Mouse (Mus musculus): ENCODE measurements around the gene Actn1.

Gene Actn1

DNA sequence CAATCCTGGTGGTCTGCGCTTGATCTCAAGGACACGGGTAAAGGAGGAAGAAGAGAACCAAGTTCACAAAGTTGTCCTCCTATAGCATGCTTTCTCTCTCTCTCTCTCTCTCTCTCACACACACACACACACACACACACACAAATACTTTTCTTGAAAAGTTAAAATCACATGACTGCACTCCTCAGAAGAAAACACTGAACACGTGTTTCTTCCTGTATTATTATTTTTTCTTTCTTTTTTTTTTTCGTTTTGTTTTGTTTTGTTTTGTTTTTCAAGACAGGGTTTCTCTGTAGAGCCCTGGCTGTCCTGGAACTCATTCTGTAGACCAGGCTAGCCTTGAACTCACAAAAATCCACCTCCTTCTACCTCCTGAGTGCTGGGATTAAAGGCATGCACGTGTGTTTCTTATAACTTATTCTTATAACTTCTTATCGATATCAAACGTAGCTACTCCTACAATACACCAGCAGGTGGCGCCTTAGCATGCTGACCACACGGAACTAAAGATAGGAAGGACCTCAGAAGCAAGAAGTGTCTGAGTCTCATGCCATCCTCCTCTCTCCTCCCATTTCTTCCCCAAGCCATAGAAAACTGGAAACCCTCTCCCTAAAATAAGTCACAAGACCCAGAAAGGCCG, 106.4 kb downstream of the Actn1 start:
- in situ Hi-C loops (cut with MboI; ENCODE audit: low pct_unique_long_range_greater_than_20kb in 1 of 2, low sequenced_read_pairs in 2 of 2, unreplicated experiment in 1 of 2), result loop anchor here (10.0 to 25.0 kb wide), 3 partner anchors 231 to 458 kb away; no protein-coding TSS in a partner anchor

DNA sequence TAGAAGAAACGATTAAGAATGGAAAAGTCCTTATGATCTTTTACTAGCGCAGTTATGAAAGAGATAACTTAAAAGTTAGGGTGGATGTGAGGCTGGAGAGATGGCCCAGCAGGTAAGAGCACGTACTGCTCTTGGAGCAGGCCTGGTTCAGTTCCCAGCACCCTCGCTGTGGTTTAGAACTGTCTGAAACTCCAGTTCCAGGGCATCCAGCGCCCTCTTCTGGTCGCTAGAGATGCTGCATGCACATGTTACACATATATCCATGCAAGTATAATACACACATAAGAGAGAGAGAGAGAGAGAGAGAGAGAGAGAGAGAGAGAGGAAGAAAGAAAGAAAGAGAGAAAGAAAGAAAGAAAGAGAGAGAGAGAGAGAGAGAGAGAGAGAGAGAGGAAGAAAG, 107.1 kb downstream of the Actn1 start:
- in situ Hi-C loops (cut with MboI; ENCODE audit: low pct_unique_long_range_greater_than_20kb in 1 of 2, low sequenced_read_pairs in 2 of 2, unreplicated experiment in 1 of 2), result loop anchor here (10.0 to 25.0 kb wide), 3 partner anchors 232 to 459 kb away; no protein-coding TSS in a partner anchor

DNA sequence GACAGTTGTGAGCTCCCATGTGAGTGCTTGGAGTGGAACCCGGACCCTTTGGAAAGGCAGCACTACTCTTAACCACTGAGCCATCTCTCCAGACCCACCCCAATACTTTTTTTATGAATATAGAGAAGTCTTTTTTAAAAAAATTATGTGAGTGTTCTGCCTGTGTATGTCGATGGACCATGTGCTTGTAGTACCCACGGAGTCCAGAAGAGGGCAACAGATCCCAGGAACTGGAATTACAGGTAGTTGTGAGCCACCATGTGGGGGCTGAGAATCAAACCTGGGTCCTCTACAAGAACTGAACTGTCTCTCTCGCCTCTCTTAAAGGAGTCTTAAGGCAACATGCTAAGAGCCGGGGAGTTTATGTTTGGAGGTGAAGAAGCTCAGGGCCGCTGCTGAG, 108.3 kb downstream of the Actn1 start:
- in situ Hi-C loops (cut with MboI; ENCODE audit: low pct_unique_long_range_greater_than_20kb in 1 of 2, low sequenced_read_pairs in 2 of 2, unreplicated experiment in 1 of 2), result loop anchor here (10.0 to 25.0 kb wide), 3 partner anchors 233 to 460 kb away; no protein-coding TSS in a partner anchor

DNA sequence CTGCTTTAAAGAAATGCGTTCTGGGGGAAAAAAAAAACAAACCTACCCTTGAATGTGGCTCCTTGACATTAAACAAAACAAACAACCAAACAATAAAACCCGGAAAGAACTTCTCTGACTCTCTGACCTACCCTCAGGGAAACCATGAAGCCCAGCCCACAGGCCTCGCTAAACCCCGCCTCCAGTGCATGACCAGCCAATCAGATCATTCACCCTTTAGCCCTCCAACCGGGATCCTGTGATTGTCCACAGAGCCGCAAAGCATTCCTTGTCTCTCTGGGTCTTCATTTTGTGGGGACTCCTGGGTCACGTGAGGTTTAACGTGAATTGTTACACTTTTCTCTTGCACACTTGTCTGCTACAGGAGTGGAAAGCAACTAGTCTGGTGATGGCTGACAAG, 109.5 kb downstream of the Actn1 start:
- in situ Hi-C loops (cut with MboI; ENCODE audit: low pct_unique_long_range_greater_than_20kb in 1 of 2, low sequenced_read_pairs in 2 of 2, unreplicated experiment in 1 of 2), result loop anchor here (10.0 to 25.0 kb wide), 3 partner anchors 234 to 462 kb away; no protein-coding TSS in a partner anchor

DNA sequence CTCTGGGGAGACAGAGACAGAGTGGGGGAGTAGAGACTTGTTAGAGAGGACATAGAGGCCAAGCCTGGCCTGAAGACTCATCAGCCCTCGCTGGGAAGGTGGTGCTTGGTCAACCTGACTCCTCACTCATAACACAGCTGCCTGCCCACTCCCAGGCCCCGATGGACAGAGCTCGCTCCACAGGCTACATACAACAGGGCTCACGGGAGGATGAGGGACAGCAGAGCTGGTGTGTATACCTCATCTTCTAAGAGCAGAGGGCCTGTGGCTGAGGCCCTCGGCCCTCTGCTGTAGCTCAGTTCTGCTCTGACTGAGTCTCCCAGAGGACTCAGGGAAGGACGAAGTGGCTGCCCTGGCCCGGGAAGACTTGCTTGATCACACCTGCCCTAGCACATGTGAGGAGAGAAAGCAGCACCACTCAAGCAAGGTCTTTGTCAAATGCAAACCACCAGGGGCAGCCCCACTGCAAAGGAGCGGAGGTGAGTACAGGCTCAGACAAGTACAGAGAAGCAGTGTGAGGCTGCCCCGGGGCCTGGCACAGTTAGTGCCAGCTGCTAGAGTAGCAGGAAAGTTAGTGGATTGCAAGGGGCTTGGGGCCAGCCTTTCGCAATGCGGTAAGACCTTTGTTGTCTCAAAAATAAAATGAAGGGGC, 112.5 kb downstream of the Actn1 start:
- in situ Hi-C loops (cut with MboI; ENCODE audit: low pct_unique_long_range_greater_than_20kb in 1 of 2, low sequenced_read_pairs in 2 of 2, unreplicated experiment in 1 of 2), result loop anchor here (10.0 kb wide), 2 partner anchors 793 to 803 kb away; no protein-coding TSS in a partner anchor

DNA sequence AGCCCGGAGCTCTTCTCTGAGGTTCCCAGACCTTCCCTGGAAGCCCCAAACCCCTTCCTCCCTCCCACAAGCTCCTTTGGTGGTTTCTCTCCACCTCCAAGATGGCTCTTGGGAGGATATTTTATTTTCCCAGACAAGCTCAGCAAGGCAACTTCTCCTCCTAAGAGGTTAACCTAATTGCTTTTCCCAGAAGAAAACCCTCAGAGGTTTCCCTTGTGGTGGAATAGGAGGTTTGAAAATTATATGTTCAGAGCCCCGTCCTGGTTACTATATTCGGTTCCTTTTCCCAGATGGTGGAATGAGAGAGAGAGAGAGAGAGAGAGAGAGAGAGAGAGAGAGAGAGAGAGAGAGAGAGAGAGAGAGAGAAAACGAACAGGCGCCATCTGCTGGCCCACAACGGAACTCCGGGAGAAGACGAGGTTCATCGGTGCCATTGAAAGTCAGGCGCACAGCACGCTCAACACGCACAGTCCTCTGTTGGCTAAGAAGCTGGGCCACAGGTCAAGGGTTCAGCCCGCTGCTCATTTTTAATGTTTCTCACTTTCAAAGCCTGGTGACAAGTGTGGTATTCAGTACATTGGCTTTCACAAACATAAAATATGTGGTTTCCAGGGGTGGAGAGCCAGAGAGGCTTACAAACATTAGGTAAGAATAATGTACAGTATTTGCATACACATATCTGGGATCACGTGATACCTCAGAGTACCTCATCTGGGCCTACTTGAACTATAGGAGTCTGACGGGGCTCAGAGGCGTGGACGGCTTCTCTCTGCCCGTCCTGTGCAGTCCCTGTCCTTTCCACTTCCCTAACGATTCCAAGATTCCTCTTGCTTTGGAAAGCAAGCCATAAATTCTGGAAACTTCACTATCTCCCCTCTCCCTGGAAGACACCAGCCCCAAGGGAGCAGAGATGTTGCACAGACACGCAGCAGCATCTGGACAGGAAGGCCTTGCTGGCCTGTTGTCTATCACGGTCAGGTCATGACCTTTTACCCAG, 113.6 kb downstream of the Actn1 start:
- in situ Hi-C loops (cut with MboI; ENCODE audit: low pct_unique_long_range_greater_than_20kb in 1 of 2, low sequenced_read_pairs in 2 of 2, unreplicated experiment in 1 of 2), result loop anchor here (10.0 kb wide), 2 partner anchors 792 to 802 kb away; no protein-coding TSS in a partner anchor

DNA sequence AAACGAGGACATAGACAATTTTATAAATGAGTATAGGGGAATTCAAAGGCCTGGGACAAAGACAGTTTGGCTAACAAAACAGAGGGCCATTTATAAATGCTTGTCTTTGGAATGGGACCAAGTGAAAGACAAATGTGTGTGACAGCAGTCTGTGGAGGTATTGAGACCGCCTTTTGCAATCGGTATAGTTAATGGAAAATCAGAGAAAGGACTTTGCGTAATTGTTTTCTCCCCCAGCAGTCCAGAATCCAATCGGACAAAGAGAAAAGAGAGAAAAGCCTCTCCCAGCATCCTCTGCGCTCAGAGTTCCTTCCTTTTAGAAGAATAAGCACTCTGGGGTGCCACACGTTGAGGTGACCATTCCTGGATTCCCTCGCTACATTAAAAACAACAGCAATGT, 114.8 kb downstream of the Actn1 start:
- in situ Hi-C loops (cut with MboI; ENCODE audit: low pct_unique_long_range_greater_than_20kb in 1 of 2, low sequenced_read_pairs in 2 of 2, unreplicated experiment in 1 of 2), result loop anchor here (10.0 kb wide), 2 partner anchors 791 to 801 kb away; no protein-coding TSS in a partner anchor

DNA sequence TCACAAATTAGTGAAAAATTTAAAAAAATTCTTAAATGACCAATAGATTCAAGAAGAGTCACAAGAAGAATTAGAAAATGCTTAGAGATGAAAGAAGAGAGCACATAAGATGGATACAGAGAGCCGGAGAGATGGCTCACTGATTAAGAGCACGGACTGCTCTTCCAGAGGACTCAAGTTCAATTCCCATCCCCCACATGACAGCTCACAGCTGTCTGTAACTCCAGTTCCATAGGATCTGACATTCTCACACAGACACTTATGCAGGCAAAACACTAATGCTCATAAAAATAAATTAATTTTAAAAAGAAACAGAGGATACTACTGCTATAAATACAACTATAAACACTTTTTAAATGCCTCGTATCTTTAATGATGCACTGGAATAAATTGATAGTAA, 115.3 kb downstream of the Actn1 start:
- in situ Hi-C loops (cut with MboI; ENCODE audit: low pct_unique_long_range_greater_than_20kb in 1 of 2, low sequenced_read_pairs in 2 of 2, unreplicated experiment in 1 of 2), result loop anchor here (10.0 kb wide), 2 partner anchors 790 to 800 kb away; no protein-coding TSS in a partner anchor

DNA sequence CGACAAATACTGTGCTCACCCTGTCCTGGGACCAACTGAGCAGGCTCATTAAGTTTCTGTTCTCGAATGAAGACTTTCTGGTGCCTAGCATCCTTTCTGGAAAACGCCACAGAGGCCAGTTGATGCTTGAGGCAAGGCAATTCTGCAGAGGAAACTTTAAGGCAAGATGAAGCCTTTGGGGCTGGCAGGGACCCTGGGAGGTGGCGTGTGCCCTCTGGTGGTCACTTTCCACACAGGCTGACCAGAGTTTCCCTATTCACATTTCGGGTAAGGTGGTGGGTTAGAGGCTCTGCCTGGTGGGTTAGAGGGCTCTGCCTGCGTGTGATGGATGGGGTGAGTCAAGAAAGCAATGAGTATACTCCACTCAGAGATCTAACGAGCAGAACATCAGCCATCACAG, 118.7 kb downstream of the Actn1 start:
- in situ Hi-C loops (cut with MboI; ENCODE audit: low pct_unique_long_range_greater_than_20kb in 1 of 2, low sequenced_read_pairs in 2 of 2, unreplicated experiment in 1 of 2), result loop anchor here (10.0 kb wide), 2 partner anchors 787 to 797 kb away; no protein-coding TSS in a partner anchor

DNA sequence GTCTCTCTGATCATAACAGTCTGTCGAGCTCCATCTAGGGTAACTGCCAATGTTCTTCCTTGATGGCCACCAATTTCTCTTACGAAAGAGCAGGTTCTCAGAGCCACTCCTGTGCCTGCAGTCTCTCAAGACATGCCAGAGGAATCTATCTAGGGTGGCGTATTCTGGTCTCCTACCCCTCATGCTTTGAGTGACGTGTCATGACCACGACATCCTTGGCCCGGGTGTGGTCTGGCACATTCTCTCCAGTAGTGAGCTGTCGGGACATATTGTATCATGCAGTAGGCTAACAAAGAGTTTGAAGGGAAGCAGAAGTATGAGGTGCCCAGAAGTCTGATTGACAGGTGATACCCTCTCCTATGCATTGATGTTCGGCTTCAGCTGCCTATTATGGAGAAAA, 119.2 kb downstream of the Actn1 start:
- in situ Hi-C loops (cut with MboI; ENCODE audit: low pct_unique_long_range_greater_than_20kb in 1 of 2, low sequenced_read_pairs in 2 of 2, unreplicated experiment in 1 of 2), result loop anchor here (10.0 kb wide), 2 partner anchors 786 to 796 kb away; no protein-coding TSS in a partner anchor

DNA sequence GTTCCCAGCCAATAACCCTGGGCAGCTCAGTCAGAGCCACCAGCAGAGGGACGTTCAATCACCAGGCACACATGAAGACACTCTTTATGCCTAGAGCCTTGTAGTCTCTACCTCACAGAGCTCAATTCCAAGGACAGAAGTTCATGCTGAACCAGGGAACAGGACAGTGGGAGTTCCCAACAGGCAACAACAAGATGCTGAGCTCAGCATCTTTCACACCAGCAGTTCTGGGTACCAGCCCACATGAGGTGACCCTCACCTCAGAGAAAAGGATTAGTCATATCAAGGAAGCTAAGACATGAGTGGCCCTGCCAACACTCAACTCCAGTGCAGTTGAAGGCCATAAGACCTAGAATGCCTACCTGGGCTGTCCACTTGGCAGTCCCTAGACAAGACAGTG, 122.4 kb downstream of the Actn1 start:
- in situ Hi-C loops (cut with MboI; ENCODE audit: low pct_unique_long_range_greater_than_20kb in 1 of 2, low sequenced_read_pairs in 2 of 2, unreplicated experiment in 1 of 2), result loop anchor here in 1 of 2 experiments (10.0 kb wide), 1 partner anchor 523 kb away; no protein-coding TSS in a partner anchor

DNA sequence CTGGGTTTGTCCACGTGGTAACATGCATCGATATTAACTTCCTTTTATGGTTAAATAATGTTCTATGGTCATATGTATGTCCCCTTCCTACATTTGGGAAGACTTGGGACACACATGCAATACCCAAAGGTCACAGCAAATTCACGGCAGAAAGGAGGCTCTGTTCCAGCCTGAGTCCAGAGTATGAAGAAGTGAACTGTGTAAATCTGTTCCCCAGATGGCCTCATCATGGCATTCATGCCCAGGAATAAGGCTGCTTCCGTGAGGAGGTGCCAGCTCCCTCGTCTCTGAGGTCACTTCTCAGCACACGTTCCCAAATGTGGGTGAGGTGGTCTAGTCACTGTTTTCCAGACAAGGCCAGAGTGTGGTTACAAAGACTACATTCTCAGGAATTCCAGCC, 122.9 kb downstream of the Actn1 start:
- in situ Hi-C loops (cut with MboI; ENCODE audit: low pct_unique_long_range_greater_than_20kb in 1 of 2, low sequenced_read_pairs in 2 of 2, unreplicated experiment in 1 of 2), result loop anchor here in 1 of 2 experiments (10.0 kb wide), 1 partner anchor 522 kb away; no protein-coding TSS in a partner anchor

DNA sequence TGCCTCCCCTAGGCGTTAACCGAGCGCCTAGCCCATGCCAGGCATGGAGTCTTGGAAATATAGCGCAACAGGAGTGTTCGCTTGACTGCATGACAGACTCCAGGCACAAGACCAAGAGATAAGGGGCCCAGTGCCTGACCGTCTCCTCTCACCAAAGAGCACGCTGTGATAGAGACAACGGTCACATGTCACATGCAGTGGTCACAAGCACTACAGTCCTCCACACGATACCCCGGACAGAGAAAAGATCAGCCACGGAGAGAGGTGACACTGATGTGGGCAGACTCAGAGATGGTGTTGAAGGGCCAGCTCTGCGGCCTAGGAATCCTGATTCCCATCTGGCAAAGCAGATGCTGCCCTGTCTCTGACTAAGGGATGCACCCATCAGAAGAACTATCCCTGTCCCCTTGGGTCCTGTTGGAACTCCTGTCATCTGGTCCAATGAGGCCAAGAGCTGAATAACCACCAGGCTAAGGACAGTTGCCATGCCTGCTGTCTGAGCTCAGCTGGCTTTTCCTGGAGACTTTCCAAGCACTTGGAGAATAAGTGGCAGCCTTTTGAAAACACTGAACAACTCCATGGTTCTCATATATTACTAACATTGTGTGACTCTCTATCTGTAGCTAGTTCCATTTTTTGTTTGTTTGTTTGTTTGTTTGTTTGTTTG, 123.8 kb downstream of the Actn1 start:
- in situ Hi-C loops (cut with MboI; ENCODE audit: low pct_unique_long_range_greater_than_20kb in 1 of 2, low sequenced_read_pairs in 2 of 2, unreplicated experiment in 1 of 2), result loop anchor here in 1 of 2 experiments (10.0 kb wide), 1 partner anchor 522 kb away; no protein-coding TSS in a partner anchor

DNA sequence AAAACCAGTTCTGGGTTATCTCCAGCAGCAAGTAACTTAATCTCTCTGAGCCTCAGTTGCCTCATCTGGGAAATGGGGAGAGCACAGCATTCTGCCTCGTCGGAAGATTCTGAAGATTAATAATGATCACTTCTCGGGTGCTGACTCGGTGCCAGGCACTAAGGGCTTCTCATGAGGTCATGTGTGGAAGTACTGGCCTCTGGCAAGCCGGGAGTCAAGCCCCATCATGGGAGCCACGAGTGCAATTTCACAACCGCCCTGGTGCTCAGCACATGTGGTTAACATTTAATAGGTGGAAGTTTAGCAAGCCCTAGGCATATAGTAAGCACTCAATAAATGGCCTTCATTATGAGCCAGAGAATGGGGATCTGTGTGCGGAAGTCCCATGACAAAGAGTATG, 125.0 kb downstream of the Actn1 start:
- in situ Hi-C loops (cut with MboI; ENCODE audit: low pct_unique_long_range_greater_than_20kb in 1 of 2, low sequenced_read_pairs in 2 of 2, unreplicated experiment in 1 of 2), result loop anchor here in 1 of 2 experiments (10.0 kb wide), 1 partner anchor 520 kb away; no protein-coding TSS in a partner anchor

DNA sequence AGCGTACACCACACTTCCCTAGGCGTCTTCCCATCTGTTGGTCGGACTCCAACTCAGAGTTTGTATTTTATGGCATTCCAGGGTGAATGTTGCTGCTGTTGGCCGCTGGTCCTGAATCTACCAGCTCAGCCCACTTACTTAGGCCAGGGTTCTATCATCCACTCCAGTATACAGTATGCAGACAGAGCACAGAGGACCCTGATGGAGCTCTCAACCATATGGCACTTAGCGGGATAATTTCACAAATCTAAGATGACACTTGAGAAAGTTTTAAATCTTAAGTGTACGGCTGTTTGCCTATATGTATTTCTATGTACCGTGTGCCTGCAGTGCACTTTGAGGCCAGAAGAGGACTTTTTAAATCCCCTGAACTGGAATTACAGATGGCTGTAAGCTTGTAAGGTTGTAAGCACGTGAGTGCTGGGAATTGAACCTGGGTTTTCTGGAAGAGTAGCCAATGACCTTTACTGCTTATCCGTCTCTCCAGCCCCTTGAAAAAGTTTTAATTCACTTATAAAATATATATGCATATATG, 127.1 kb downstream of the Actn1 start:
- in situ Hi-C loops (cut with MboI; ENCODE audit: low pct_unique_long_range_greater_than_20kb in 1 of 2, low sequenced_read_pairs in 2 of 2, unreplicated experiment in 1 of 2), result loop anchor here in 1 of 2 experiments (10.0 kb wide), 1 partner anchor 518 kb away; no protein-coding TSS in a partner anchor

DNA sequence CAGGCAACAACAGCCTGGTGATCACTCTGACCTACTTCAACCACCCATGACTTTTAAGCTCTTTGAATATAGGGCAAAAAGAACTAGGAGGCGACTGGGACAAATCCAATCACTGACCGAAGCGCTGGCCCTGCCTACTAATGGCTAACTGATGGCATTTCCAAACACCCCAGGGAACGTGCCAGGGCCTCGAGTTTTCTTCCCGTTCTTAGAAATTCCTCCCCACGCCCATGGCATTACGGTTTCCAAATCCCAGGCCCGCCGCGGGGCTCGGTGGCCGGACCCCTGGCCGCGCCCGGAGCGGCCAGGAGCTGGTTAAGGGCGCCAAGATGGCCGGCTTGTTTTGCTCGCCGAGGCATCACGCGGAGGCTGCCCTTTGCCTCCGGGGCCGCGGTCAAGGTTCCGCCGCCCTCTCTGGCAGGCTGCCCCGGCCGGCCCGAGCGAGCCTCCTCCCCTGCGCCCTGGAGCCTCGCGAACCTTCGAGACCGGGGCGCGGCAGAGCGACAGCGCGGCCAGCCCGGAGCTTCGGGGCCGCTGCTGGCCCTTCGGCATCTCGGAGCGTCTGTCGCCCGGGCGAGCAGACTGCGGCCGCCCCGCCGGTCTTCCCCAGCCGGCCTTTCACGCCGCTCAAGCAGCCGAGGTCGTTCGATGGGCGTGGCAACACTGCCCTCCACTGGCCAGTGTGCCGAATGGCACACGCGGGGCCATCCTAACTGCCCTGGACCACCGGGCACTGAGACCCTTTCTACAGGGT, 127.7 kb downstream of the Actn1 start:
- in situ Hi-C loops (cut with MboI; ENCODE audit: low pct_unique_long_range_greater_than_20kb in 1 of 2, low sequenced_read_pairs in 2 of 2, unreplicated experiment in 1 of 2), result loop anchor here in 1 of 2 experiments (10.0 kb wide), 1 partner anchor 518 kb away; no protein-coding TSS in a partner anchor
